Mouse (Mus musculus) testis, postnatal 14 days (tissue): ENCODE data around the gene Wee2.

Experiments
- DNase-seq: peaks from one replicate; pipeline ENCODE4 v3.0.0; 2021; ENCODE audit warnings: low spot score

Gene Wee2

GRCm38 (mm10) chr6:40436047-40436483, 2.8 kb upstream of the Wee2 start, which contains the start of gene E330009J07Rik:
TSS of gene E330009J07Rik (minus strand) at chr6:40436135.
- DNase-seq: peak; percentile 74

- no peak for DNase-seq
Observed at GRCm38 (mm10) chr6:40439731-40440130, 843 bp downstream of the Wee2 start.

GRCm38 (mm10) chr6:40441276-40441675, 2.4 kb downstream of the Wee2 start:
- no peak for DNase-seq

GRCm38 (mm10) chr6:40441755-40442154, 2.9 kb downstream of the Wee2 start:
- DNase-seq: no peak

- no peak for DNase-seq
Observed at GRCm38 (mm10) chr6:40443281-40443928, 4.5 kb downstream of the Wee2 start.

- no peak for DNase-seq
Observed at GRCm38 (mm10) chr6:40448626-40449025, 9.7 kb downstream of the Wee2 start.

- DNase-seq: no peak
Observed at GRCm38 (mm10) chr6:40454436-40455041, 15.7 kb downstream of the Wee2 start.

- DNase-seq: no peak
Observed at GRCm38 (mm10) chr6:40465710-40466109, 26.8 kb downstream of the Wee2 start.

- DNase-seq: peak; percentile 93
Observed at GRCm38 (mm10) chr6:40470916-40471719, 32.2 kb downstream of the Wee2 start, which contains the start of gene Ssbp1. TSS of gene Ssbp1 (plus strand) at chr6:40471352.

- DNase-seq: no peak
Observed at GRCm38 (mm10) chr6:40471720-40472010, 32.8 kb downstream of the Wee2 start.

GRCm38 (mm10) chr6:40476132-40476531, 37.2 kb downstream of the Wee2 start:
- no peak for DNase-seq

- no peak for DNase-seq
Observed at GRCm38 (mm10) chr6:40479705-40480104, 40.8 kb downstream of the Wee2 start.

- DNase-seq: no peak
Observed at GRCm38 (mm10) chr6:40482318-40482717, 43.4 kb downstream of the Wee2 start.

- no peak for DNase-seq
Observed at GRCm38 (mm10) chr6:40490933-40491332, 52.0 kb downstream of the Wee2 start, which contains the start of gene Tas2r137. TSS of gene Tas2r137 (plus strand) at chr6:40491233.

- DNase-seq: no peak
Observed at GRCm38 (mm10) chr6:40493229-40493628, 54.3 kb downstream of the Wee2 start, which contains the start of gene Tas2r108. TSS of gene Tas2r108 (plus strand) at chr6:40493529.
